Mouse (Mus musculus): Measurements from ENCODE around the gene 3100002H09Rik. TPM values are rescaled to one million over a fixed set of nuclear protein-coding genes. Genes with fewer than 3 reads are reported as not detected.

3100002H09Rik gene
- polyA plus RNA-seq (2015; fragmentation: Illumina TruSeq; extraction: RNeasy Lipid Tissue Mini Kit (QIAGEN cat#74804); ENCODE audit: insufficient read depth, low read depth, low replicate concordance) = not detected

GRCm38 (mm10) chr4:124610703-124611102 lies at the start of gene 3100002H09Rik:
TSS of gene 3100002H09Rik (minus strand) at chr4:124610803.

DNA sequence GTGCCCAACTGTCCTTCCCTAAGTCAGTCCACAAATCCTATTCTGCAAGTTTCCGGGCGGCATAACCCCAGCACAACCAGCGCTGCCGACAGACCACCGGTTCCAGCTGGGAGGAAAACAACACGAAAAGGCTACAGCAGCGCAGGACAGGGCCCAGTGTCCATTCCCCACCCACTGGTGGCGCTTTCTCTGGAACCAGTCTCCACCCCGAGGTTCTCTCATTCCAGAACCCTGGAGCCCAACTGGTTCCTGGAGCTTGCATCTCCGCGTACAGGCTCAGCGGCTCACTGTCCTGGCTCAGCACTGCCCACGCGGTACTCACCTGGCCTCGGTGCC lies 45.9 kb upstream of the 3100002H09Rik start, which contains the start of gene Pou3f1:
Gene Pou3f1 (plus strand): TSS at position 290 of the 336 bp plus-strand sequence.

Other genes with a start within 250 kb of the 3100002H09Rik start
- gene Pou3f1, start 46.0 kb upstream of the 3100002H09Rik start, polyA plus RNA-seq (2015; fragmentation: Illumina TruSeq; extraction: RNeasy Lipid Tissue Mini Kit (QIAGEN cat#74804); ENCODE audit: insufficient read depth, low read depth, low replicate concordance) = not detected
- 6.6 TPM for gene Utp11, start 82.8 kb upstream of the 3100002H09Rik start, polyA plus RNA-seq (2015; fragmentation: Illumina TruSeq; extraction: RNeasy Lipid Tissue Mini Kit (QIAGEN cat#74804); ENCODE audit: insufficient read depth, low read depth, low replicate concordance)
- gene Fhl3, start 89.9 kb upstream of the 3100002H09Rik start, polyA plus RNA-seq (2015; fragmentation: Illumina TruSeq; extraction: RNeasy Lipid Tissue Mini Kit (QIAGEN cat#74804); ENCODE audit: insufficient read depth, low read depth, low replicate concordance) = 0.83 TPM
- gene Sf3a3, start 104.0 kb upstream of the 3100002H09Rik start, polyA plus RNA-seq (2015; fragmentation: Illumina TruSeq; extraction: RNeasy Lipid Tissue Mini Kit (QIAGEN cat#74804); ENCODE audit: insufficient read depth, low read depth, low replicate concordance) = 7.7 TPM
- gene Inpp5b, start 131.0 kb upstream of the 3100002H09Rik start, polyA plus RNA-seq (2015; fragmentation: Illumina TruSeq; extraction: RNeasy Lipid Tissue Mini Kit (QIAGEN cat#74804); ENCODE audit: insufficient read depth, low read depth, low replicate concordance) = 16.0 TPM
- gene Mtf1, start 191.3 kb upstream of the 3100002H09Rik start, polyA plus RNA-seq (2015; fragmentation: Illumina TruSeq; extraction: RNeasy Lipid Tissue Mini Kit (QIAGEN cat#74804); ENCODE audit: insufficient read depth, low read depth, low replicate concordance) = 3.5 TPM
- gene Yrdc, start 239.9 kb upstream of the 3100002H09Rik start, polyA plus RNA-seq (2015; fragmentation: Illumina TruSeq; extraction: RNeasy Lipid Tissue Mini Kit (QIAGEN cat#74804); ENCODE audit: insufficient read depth, low read depth, low replicate concordance) = 19.0 TPM
- gene 1110065P20Rik, start 240.4 kb upstream of the 3100002H09Rik start, polyA plus RNA-seq (2015; fragmentation: Illumina TruSeq; extraction: RNeasy Lipid Tissue Mini Kit (QIAGEN cat#74804); ENCODE audit: insufficient read depth, low read depth, low replicate concordance) = 17.3 TPM

All from pancreas, adult 10 weeks (tissue).